Mouse (Mus musculus) lung, adult 18-20 months (tissue): ENCODE measurements around the gene Tbc1d19.

Experiments used
- DNase-seq, 2 experiments: peaks; one replicate each; pipeline ENCODE4 v3.0.0; 2022; ENCODE audit warnings: mixed read lengths in 2 of 2

The Tbc1d19 gene

DNA sequence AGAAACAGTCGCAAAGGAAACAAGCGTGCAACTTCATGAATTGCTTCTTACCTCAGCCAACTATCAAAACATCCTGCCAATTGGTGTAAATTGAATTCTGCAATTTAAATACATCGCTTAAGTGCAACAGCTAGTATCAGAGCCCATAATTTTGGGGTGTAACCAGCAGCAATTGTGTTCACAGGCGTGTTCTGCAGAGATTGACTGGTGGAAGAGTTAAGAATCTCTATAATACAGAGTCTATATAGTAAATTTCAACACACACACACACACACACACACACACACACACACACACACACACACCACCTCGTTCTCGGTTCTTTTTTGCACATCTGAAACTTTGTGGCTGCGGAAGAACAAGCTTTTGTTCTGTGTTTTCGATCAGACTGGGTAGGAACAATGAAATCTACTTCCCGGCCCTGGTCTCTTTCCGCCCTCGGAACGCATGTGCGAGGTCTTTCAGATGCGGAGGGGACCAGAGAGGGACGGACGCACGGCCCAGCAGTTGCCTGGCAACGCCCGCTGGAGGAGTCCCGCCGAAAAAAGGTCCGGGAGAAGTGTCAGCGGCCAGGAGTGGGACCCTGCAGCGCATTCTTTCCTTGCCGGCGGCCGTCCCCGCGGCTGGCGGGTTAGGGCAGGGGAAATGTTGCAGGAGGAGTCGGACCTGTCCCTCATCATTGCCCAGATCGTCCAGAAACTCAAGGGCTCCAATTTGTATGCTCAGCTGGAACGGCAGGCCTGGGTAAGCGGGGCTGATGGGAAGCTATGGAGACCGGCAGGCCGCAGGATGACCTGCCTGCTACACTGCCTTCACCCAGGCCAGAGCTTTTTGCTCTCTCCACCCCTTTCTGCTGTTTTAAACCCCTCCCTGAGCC is at the start of gene Tbc1d19:
Gene Tbc1d19 (plus strand): TSS at position 492 of the 877 bp plus-strand sequence.
- DNase-seq = peak; percentile 84

GRCm38 (mm10) chr5:53759912-53760311 is 49.5 kb upstream of the Tbc1d19 start:
- DNase-seq = no peak

- DNase-seq = no peak
These were observed 48.5 kb upstream of the Tbc1d19 start for GRCm38 (mm10) chr5:53760914-53761313.

DNA sequence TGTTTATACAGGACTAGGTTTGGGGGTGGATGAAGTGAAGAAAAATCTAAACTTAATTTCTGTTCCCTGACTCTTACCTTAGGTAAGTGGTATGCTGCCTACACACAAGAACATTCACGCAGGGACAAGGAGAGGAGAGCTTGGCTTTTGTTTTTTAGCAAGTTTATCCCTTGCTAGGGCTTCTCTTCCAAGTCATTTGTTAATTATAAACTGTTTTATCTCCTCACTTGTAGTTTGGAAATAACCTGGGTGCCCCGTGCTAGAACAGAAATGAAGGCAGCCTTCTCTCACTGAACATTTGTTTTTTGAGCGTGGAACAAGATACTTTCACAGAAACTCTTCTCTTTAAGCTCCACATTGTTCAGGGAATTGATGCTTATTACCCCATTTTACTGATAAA is 48.1 kb upstream of the Tbc1d19 start:
- DNase-seq = no peak

DNA sequence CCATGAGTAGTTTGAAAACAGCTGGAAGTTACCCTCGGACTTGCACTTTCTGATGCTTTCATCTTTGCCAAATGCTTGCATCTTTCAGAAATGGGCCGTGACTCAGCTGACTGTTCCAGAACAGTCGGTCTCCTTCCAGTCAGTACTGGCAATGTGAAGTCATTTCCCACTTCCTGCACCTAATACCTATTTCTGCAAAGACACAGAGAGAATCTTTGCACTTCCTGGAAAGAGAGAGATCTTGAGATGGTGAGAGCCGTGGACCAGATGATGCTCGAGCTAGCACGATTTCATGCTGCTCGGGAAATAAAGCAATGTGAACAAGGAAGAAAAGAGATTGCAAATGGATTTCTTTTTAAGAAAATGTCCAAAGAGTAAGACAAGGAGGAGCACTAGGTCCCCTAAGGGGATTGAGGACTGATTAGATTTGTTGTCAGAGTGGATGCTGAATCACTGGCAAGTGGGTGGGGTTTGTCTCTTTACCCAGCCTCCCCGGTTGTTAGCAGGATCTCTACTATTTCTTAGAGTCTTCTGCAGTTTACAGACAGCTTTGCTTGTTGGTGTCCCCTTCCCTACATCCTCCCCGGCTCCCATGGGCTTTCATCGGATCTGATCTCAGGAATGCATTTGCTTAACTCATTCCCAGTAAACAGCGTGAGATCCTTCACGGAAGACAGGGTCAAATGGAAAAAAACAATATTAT is 24.4 kb upstream of the Tbc1d19 start:
- no peak for DNase-seq

DNA sequence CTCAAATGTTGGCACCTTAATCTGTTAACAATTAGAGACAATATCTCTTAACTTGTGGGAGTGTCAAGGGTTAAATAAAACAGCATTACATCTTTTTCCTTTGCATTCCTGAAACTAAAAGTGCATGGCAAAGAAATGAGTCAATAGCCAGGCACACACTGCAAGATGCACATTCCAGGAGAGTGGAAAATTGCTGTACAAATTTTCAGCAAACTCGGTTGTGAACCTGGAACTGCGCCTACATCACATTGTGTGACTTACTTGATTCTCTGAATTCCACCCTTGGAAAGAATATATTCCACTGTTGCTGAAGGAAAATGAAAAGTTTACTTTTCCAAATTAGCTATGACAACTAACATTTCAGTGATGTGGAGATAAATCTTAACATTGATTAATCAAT is 8.0 kb upstream of the Tbc1d19 start:
- DNase-seq = no peak

DNA sequence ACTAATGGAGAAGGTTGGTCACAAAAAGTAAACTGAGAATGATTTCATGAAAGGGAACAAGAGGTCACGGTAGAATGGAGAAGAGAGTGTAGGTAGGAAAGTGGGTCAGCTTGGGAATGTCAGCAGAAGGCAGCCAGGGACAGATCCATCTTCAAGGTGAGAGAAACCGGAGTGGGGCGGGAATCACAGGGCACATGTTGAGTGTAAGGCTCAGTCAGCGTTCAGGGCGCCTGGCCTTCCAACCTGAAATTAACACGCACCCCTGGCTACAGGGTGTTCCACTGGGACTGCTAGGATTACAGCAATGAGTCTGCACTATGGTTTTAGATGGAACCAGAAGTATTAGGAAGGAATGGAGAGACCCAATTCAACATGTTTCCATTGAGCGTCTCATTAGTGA is 10.3 kb downstream of the Tbc1d19 start:
- no peak for DNase-seq

DNA sequence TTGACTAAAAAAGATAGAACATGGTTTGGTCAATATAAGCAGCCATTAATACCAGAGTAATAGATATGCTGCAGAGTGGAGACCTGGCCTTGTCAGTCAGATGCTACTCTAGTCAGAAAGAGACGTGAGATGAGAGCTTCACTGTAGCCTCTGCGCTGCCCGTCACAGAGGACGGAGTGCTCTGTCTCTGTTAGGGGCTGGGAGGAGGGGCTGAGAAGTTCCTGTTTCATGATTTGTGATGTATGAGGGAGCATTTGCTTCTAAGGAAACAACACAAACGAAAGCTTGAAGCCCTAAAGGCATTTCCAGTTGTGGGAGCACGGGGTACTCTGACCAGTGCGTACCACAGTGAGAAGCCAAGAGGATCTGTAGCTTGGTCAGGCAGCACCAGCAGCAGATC is 16.5 kb downstream of the Tbc1d19 start:
- DNase-seq = no peak

GRCm38 (mm10) chr5:53834489-53834888 is 25.1 kb downstream of the Tbc1d19 start:
- DNase-seq = no peak

GRCm38 (mm10) chr5:53841256-53841655 is 31.9 kb downstream of the Tbc1d19 start:
- no peak for DNase-seq

- no peak for DNase-seq
These were observed 39.0 kb downstream of the Tbc1d19 start for GRCm38 (mm10) chr5:53848294-53848942.

- DNase-seq = no peak
These were observed 43.2 kb downstream of the Tbc1d19 start for GRCm38 (mm10) chr5:53852574-53852973.

- no peak for DNase-seq
These were observed 45.2 kb downstream of the Tbc1d19 start for GRCm38 (mm10) chr5:53854561-53854960.

GRCm38 (mm10) chr5:53856011-53856410 is 46.6 kb downstream of the Tbc1d19 start:
- no peak for DNase-seq

DNA sequence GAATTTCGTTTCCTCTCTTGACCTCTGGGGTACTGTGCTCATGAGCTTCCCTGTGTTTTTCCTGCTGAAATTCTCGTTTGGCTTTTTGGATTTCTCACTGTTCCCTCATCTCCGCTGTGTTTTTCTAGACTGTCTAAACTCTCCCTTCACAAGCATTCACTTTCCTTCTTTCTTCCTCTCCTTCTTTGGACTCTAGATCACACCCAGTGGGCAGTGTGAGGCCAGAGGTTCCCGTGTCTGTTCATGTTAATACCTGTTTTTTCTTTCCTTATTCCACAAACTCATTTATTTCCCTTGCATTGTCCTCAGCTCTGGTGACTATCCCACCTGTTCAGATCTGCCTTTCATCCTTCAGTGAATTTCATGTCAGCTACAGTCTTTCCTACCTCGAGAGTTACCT is 55.7 kb downstream of the Tbc1d19 start:
- no peak for DNase-seq

DNA sequence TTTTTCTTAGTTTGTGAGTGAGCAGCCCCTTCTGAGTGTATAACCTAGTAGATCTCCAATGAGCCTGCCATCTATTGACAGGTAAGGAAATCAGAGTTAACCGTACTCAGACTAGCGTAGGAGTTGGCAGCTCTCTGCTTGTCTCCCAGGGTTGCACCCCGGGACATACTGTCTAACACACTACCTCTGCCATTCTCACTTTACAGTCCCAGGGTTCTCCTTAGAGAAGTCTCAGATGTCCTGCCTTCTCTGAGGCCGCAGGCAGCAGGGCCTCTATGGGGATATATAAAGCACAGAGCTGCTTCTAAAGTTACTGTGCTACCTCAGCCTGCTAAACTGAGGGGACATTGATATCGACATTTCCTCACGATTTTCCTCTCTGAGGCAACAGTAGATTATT is 56.6 kb downstream of the Tbc1d19 start:
- no peak for DNase-seq

DNA sequence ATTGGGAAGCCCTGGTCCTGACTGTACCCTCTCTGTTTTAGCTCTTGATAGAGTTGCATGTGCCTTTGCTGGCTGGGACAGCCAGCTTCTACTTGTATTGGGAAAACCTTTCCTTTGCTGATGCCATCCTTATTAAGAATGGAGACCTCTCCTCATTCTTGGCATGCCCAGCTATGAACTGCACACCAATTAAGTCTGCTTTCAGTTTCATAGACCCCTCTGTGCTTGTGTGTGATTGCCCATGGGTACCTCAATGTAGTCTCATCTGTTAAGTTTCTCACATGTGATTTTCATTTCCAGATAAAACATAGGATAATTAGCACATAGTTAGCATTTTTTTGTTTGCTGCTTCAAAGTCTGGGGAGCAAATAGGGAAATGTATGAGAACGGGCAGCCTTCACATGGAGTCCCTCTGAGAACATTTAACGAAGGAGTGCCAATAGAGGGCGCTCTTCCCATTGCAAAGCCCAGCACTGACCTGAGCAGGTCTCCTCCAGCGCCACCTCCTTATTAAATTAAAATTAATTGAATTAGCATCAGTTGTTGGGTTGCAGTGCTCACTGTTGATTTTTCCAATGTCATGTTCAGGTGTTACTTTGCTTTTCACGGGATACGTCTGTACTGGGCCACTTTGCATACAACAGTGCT is 62.4 kb downstream of the Tbc1d19 start:
- DNase-seq = peak; percentile 49 to 67

DNA sequence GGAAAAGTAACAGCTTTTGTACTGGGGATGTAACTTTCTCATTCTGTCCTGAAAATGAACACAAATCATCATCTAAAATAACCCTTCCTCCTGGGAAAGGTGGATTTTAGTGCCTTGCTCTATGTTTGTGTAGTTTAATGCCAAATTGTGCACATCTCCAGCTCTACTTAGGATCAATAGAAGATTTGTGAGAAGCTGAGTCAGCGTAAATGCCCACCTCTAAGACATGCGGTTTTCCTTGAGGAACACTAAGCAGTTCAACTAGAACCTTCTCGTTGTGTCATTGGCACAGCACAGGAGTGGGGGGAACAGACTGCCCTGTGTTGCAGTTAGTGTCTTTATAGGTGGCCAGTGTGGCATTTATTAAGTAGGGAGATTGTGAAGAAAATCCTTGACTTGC is 65.6 kb downstream of the Tbc1d19 start:
- DNase-seq = no peak

DNA sequence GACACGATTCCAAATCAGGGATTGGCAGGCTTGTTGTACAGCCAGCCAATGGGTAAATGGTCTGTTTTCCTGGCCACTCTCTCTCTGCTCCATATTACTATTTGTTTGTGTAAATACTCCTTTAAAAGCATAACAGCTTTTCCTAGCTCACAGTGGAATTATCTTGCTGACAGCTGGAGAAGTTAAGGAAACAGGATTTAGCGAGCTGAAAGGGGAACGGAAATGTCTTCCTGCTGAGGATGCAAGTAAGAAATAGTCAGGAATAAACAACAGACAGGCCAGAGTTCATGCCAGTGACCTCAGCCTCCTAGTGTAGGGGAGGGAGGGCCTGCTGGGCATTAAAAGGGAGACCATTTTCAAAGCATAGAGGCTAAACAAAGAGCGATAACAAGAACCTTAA is 71.3 kb downstream of the Tbc1d19 start:
- peak; percentile 8 to 56 for DNase-seq

DNA sequence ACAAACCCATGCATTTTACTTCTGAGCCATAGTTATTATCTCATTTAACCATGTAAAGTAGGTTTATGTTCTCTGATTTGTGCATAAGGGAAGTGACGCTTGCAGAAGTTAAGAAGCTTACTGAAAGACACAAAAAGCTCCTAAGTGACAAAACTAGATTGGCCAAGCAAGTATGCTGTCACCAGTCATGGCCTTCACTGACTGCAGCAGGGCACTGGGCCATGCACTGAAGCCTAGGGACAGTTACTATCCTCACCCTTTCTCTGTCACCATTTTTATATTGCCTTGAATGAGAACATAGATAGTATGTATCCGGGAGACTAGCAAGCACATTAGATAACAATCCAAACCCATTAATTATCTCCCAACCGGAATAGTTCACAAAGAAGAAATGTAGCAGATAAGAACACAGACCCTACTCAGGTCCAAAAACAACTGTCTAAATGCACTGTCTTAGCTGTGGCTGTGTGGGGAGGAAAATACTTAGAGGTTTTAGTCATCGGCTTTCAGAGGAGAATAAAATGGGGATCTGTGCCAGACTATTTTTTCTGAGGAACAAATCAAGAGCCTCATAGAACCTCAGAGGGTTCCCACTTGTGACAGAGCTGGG is 72.1 kb downstream of the Tbc1d19 start:
- DNase-seq = no peak

GRCm38 (mm10) chr5:53901406-53901805 is 92.0 kb downstream of the Tbc1d19 start:
- peak; percentile 18 to 49 for DNase-seq

DNA sequence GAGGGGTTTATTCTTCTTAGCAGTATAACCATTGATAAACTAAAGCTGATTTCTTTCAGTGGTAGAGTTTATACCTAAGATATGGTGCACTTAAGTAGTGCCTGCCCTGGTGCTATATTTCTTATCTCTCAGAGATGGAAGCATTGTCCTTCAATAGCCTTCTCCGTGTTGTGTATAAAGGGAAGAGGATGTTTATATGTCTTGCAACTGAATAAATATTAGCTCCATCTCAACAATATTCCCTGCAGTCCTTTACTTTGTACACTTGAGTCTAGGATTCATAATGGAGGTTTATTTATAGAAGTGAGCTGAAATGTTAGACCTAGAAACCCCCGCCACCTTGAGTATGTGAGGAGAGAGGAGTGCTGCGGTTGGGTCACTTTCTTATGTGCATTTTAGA is 93.4 kb downstream of the Tbc1d19 start:
- no peak for DNase-seq

- no peak for DNase-seq
These were observed 99.8 kb downstream of the Tbc1d19 start for GRCm38 (mm10) chr5:53909201-53909600.
